Mouse (Mus musculus): ENCODE measurements around the gene Ren1.

DNA sequence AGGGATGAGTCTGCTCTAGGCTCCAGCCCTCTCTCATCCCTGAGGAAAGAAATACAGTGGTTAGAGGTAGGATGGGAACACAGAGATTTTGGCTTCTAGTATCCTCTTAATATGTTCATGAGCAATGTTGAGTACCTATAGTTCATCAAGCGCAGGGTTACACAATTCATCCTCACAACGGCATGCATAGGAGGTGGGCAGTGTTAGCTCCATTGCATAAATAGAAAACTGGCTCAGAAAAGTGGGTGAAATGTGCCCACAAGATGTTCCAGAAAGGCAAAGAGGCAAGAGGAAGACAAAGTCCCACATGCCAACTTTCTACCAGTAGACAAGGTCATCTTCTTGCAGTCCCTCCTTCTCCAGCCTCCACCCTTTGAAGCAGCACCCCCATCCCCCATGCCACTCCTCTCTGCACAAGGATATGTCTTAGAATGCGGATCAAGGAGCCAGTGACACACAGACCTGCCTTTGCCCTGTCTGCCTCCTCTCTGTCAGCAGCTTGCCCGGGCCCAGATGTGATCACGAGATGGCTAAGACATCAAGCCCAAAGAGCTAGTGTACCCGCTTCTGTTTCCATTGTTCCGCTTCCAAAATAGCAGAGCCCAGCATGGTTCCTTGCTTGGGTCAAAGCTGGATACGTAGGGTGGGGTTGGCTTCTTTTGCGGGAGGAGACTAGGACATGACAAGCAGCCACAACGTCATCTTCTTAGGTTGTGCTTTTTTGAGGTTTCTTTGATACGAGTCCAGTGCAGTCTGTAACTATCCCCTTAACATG, 17.5 kb upstream of the Ren1 start:
- TF ChIP-seq CTCF (IDR thresholded peaks at IDR 0.05; ENCODE audit: low read depth) (no peak), EP300 (IDR thresholded peaks at IDR 0.05; ENCODE audit: low read depth) (no peak)

Measured in heart, postnatal 0 days (tissue).